Mouse (Mus musculus) brain, embryonic 18.5 days (tissue): ENCODE measurements around the gene Cnep1r1.

Experiments
- DNase-seq: peaks from one replicate; pipeline ENCODE4 v3.0.0-alpha.2; 2012; ENCODE audit warnings: low read depth, low spot score

Gene Cnep1r1

DNA sequence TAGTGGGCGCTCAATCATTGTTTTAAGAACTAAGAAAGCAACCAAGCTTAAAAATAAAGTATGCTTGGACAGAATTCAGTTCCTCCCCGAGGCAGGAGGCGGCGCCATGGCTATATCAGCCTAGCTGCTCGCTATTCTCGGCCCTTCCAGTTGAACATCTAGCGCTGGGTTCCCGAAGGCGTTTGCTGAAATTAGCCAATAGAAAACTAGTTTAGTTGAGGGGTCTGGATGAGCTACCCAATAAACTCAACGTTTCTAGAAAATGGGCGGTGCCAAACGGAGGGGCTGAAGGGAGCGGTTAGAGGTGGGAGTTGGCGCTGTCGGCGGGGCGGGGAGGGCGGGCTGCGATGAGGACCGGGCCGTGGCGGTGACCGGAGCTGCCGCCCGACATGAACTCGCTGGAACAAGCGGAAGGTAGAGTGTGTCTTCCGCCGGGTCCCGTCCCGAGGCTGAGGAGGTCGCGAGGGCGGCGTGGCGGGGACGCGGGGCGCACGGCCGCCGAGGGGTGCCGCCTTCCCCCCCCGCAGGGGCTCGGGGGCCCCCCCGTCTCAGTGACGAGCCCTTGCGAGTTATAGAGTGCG, at the start of gene Cnep1r1:
Cnep1r1 (plus strand) TSS at position 314 of the 581 bp plus-strand sequence.
- DNase-seq, result peak; percentile 95

DNA sequence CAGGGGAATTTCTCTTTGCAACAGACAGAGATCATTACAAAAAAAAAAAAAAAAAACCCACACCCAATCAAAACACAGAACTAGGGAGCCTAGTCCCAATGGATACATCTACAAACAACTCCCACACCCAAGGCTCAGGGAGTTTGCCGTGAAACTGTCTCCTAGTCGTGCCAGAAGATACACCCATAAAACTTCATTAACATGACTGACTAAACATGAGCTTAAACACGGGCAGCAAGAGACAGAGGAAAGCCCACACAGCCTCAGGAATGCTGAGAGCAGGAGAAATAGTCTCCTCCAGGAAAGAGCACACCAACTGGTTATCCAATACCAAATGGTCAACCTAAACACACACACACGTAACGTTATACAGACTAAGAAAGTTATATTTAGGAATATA, 36.4 kb upstream of the Cnep1r1 start:
- no peak for DNase-seq

- no peak for DNase-seq
Measured at GRCm38 (mm10) chr8:88088006-88088405, 30.6 kb upstream of the Cnep1r1 start.

GRCm38 (mm10) chr8:88091661-88092060, 26.9 kb upstream of the Cnep1r1 start:
- DNase-seq, result no peak

DNA sequence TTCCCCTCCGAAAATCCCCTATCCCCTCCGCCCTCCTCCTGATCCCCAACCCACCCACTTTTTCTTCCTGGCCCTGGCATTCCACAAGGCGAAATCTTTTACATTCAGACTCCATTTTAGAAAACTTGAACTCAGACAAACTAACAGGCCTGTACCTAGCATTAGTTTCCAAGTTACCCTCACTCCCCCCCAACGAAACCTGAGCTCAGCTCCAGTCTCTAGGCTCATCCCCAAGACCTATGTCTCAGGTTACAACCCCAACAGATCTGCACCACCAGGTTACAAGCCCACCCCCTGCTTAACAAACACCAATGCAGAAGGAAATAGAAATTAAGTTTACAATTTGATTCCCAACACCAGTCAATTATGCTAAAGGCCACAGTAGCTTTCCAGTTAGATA, 25.2 kb upstream of the Cnep1r1 start:
- no peak for DNase-seq

DNA sequence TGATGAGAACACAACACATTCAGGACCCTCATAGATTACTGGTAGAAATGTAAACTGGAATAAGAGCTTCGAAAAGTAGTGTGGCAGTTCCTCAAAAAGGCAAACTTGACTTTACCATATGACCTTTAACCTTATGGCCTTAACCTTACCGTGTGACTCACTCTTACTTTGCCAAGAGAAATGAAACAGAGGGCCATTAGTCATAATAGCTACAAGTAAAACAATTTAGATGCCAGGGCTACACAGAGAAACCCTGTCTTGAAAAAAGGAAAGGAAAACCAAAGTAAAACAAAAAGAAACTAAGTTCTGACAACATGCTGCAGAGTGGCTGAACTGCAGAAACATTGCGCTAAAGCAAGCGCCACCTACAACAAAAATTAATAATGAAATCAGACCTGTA, 19.7 kb upstream of the Cnep1r1 start:
- DNase-seq, result no peak

DNA sequence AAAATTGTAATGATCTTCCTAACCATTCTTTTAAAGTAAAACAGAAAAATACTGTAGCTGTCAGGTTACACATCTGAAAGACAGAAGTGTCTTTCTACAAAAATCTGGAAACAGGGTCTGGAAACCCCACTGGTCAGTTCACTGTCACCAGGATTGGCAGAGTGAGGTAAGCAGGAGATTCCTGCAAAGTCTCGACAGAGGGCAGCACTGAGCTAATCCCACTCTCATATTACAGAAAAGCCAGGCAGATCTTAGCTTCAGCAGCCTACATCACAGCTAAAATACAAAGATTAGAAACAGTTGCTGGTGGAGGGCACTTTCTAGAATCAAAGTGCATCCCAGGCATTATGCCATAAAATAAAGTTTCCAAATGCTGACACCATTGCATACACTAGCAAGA, 19.0 kb upstream of the Cnep1r1 start:
- DNase-seq, result no peak

GRCm38 (mm10) chr8:88109241-88109640, 9.3 kb upstream of the Cnep1r1 start:
- DNase-seq, result no peak

- DNase-seq, result no peak
Measured at GRCm38 (mm10) chr8:88119076-88119475, 507 bp downstream of the Cnep1r1 start.

GRCm38 (mm10) chr8:88124850-88125249, 6.3 kb downstream of the Cnep1r1 start:
- DNase-seq, result no peak

GRCm38 (mm10) chr8:88129397-88129796, 10.8 kb downstream of the Cnep1r1 start:
- no peak for DNase-seq

DNA sequence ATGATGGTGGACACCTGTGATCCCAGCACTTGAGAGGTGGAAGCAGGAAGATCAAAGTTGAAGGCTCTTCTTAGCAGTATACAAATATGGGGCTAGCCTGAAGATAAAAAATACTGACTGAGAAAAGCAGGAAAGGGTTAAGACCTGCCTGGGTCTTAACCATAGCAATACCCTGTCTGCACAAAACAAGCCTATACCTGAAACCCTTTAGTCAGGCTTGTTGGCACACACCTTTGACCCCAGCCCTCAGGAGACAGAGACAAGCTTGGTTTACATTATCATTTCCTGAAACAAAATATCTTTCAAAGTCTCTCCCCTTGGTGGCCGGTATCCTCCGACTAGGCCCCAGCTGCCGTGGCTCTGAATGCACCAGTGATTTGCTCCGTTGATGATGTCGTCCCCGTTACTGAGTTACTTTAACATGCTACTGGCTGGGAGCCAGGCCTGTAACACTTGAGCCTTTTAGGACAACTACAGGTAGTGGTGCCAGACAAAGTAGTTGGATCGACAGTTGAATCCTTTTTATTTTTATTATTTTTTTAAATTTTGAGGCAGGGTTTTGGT, 12.3 kb downstream of the Cnep1r1 start:
- no peak for DNase-seq

GRCm38 (mm10) chr8:88137748-88138484, 19.3 kb downstream of the Cnep1r1 start, which contains the start of gene Heatr3:
Gene Heatr3 (plus strand): TSS chr8:88137855.
- DNase-seq, result peak; percentile 89

DNA sequence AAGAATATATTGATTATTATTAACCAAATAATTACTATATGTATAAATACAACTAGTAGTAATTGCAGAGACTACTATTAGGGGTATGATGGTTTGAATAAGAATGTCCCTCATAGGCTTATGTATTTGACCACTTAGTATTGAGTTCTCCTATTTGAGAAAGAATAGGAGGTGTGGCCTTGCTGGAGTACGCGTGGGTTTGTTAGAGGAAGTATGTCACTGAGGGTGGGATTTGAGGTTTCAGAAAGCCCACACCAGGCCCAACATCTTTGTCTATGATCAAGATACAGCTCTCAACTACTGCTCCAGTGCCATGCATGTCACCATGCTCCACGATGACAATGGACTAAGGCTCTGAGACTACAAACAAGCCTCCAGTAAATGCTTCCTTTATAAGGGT, 20.7 kb downstream of the Cnep1r1 start:
- no peak for DNase-seq

- DNase-seq, result no peak
Measured at GRCm38 (mm10) chr8:88141629-88142028, 23.1 kb downstream of the Cnep1r1 start.

DNA sequence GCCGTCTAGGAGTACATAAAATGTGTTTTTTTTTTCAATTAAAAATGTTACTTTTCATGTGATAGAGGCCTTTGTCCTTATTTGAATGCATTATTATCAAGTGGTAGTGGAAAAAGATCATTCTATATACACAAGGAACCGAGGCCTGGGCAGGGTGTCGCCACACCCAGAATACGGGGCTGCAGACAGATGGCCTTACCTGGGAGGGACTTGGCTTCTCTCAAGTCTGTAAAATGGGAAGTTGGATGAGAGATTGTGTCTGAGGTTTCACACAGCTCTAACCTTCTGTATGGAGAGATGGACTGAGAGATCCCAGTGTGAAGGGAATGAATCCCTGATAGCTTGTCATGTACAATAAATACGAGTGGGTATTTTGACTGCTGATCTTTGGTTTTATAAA, 25.5 kb downstream of the Cnep1r1 start:
- DNase-seq, result no peak

- DNase-seq, result no peak
Measured at GRCm38 (mm10) chr8:88150910-88151371, 32.4 kb downstream of the Cnep1r1 start.

- no peak for DNase-seq
Measured at GRCm38 (mm10) chr8:88160237-88160995, 41.8 kb downstream of the Cnep1r1 start.

GRCm38 (mm10) chr8:88161439-88161838, 42.9 kb downstream of the Cnep1r1 start:
- peak; percentile 10 for DNase-seq

- no peak for DNase-seq
Measured at GRCm38 (mm10) chr8:88175264-88175663, 56.7 kb downstream of the Cnep1r1 start.

DNA sequence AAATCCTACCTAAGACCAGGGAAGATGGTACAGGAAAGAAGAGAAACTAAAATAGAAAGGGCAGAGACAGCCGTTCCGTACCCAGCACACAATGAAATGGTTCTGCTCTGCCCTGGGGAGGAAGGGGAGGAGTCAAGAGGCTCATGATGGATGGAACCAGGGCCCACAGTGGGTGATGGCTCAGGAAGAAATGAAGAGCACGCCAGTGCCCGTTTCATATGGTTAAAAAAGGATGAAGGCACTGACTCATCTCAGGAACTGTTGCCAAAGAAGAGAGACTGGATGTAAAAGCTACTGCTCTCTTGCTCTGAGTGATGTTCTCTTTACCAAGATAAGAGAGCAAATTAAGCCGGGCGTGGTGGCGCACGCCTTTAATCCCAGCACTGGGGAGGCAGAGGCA, 58.7 kb downstream of the Cnep1r1 start:
- no peak for DNase-seq

DNA sequence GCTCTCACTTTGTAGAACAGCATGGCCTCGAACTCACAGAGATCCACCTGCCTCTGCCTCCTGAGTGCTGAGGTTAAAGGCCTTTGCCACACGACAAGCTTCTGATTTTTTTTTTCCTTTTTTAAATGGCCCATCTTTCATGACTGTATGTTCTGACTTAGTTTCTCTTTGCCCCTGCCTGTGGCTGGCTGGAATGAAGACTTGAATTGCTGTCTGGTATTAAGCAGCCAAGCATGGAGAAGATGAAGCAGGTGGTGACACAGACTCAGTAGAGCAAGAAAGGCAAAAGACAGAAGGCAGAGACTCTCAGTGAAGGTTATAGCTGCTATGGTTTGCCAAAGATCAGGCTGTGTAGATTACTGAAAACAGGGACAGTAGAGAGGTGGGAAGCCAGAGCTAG, 64.6 kb downstream of the Cnep1r1 start:
- no peak for DNase-seq
